9 mouse cellular contexts compared by ENCODE assay signal in genomic region chr1:74121821-74122576, GRCm38 (mm10). TPM values are rescaled to one million over a fixed set of nuclear protein-coding genes. Genes with fewer than 3 reads are reported as not detected.
DNase-seq lines count a peak whose midpoint lies in the region; ATAC-seq and TF ChIP-seq lines count a peak whose summit lies in the region.
"Had no signal": no experiment of that assay in that cellular context is flagged by ENCODE, and none has a peak within 500 bp of the region (broad histone marks: within the 10 kb centered on the region; RNA-seq: fewer than 3 reads in every experiment).

No protein-coding gene starts in this region.

- no peaks in the 10 kb centered on the region for H3K79me2 ChIP-seq in liver, adult 2 months (ENCODE audit: control insufficient read depth, insufficient read depth, low read length)

- H3K9ac ChIP-seq in liver, adult 2 months (ENCODE audit: low read depth, low read length) = no peak overlapping the region
- H3K9ac ChIP-seq in liver, embryonic 11.5 days (ENCODE audit: low read depth, low read length) = no peak overlapping the region
- H3K9ac ChIP-seq: limb, embryonic 13.5 days had no signal

- no peaks in the 10 kb centered on the region for H3K9me3 ChIP-seq in liver, embryonic 11.5 days (ENCODE audit: control insufficient read depth, low read length)
- no peaks in the 10 kb centered on the region for H3K9me3 ChIP-seq in hindbrain, embryonic 10.5 days
- H3K9me3 ChIP-seq: limb, embryonic 13.5 days had no signal

- H3K27ac ChIP-seq in liver, adult 2 months (replicated peaks; ENCODE audit: insufficient read depth, low read depth, low read length) = no peak overlapping the region
- H3K27ac ChIP-seq in liver, embryonic 11.5 days (ENCODE audit: low read depth, low read length) = no peak overlapping the region
- H3K27ac ChIP-seq in hindbrain, embryonic 10.5 days = peak overlapping the region; percentile 46; the same call in 1 of the 2 replicates
- H3K27ac ChIP-seq: limb, embryonic 13.5 days had no signal

- no peak overlapping the region for H3K4me3 ChIP-seq in liver, adult 2 months (ENCODE audit: insufficient read depth, low read depth, low read length)
- H3K4me3 ChIP-seq in liver, embryonic 11.5 days (ENCODE audit: low read depth, low read length) = no peak overlapping the region
- H3K4me3 ChIP-seq in hindbrain, embryonic 10.5 days = peak overlapping the region; percentile 68; the same call in 1 of the 2 replicates
- H3K4me3 ChIP-seq: limb, embryonic 13.5 days had no signal

- no peak overlapping the region for H3K4me2 ChIP-seq in liver, embryonic 11.5 days
- H3K4me2 ChIP-seq: limb, embryonic 13.5 days had no signal

- WGBS in liver, adult 2 months = 46% methylated on average over 9 of the region's 9 CpGs
- 49% methylated on average over 9 of the region's 9 CpGs for WGBS in liver, embryonic 11.5 days
- WGBS in hindbrain, embryonic 10.5 days = 54% methylated on average over 9 of the region's 9 CpGs

- DNase-seq in liver, adult 2 months (ENCODE audit: extremely low read depth, low read depth, low spot score) = peak; percentile 45
- DNase-seq in liver, embryonic 11.5 days (ENCODE audit: low spot score) = no peak
- DNase-seq in adrenal gland, postnatal 36 days = peak; percentile 74 to 85
- no peak for DNase-seq in hindbrain, embryonic 10.5 days (ENCODE audit: low spot score)
- DNase-seq in lung, adult 18-20 months = peak; percentile 80 to 86
- peak; percentile 45 to 52 for DNase-seq in right cerebral cortex, postnatal 36 days (ENCODE audit: low spot score in 2 of 2)
- no peak for DNase-seq in embryo, embryonic 11 days

- no peak for TF ChIP-seq POLR2A in liver, adult 2 months (IDR thresholded peaks at IDR 0.05; ENCODE audit: extremely low read depth, insufficient read depth, low read length)

- H3K36me3 ChIP-seq in liver, adult 2 months (ENCODE audit: control insufficient read depth, insufficient read depth, low read length) = no peaks in the 10 kb centered on the region
- no peaks in the 10 kb centered on the region for H3K36me3 ChIP-seq in liver, embryonic 11.5 days (ENCODE audit: control insufficient read depth, insufficient read depth, low read length)
- H3K36me3 ChIP-seq in hindbrain, embryonic 10.5 days = no peaks in the 10 kb centered on the region
- H3K36me3 ChIP-seq: limb, embryonic 13.5 days had no signal

- no peak for ATAC-seq in liver, embryonic 11.5 days (replicated peaks; ENCODE audit: low FRiP score)
- ATAC-seq in granulocyte monocyte progenitor cell, adult 5-6 weeks (replicated peaks; ENCODE audit: poor library complexity, severe bottlenecking) = no peak

- TF ChIP-seq CTCF in liver, adult 2 months (IDR thresholded peaks at IDR 0.05; ENCODE audit: low read depth, low read length) = no peak

- H3K27me3 ChIP-seq in liver, adult 2 months (ENCODE audit: control insufficient read depth, insufficient read depth, low read length) = no peaks in the 10 kb centered on the region
- H3K27me3 ChIP-seq in liver, embryonic 11.5 days (replicated peaks; ENCODE audit: control insufficient read depth, insufficient read depth, low read length) = peaks cover 38% of the 10 kb centered on the region
- peaks cover 65% of the 10 kb centered on the region for H3K27me3 ChIP-seq in hindbrain, embryonic 10.5 days (ENCODE audit: insufficient read depth, poor library complexity, severe bottlenecking)

- 0 out of 2 replicates have a peak, but pooled peaks cover 2% of the 10 kb centered on the region for H3K4me1 ChIP-seq in liver, adult 2 months (ENCODE audit: control insufficient read depth, insufficient read depth, low read length)
- peaks cover 6% of the 10 kb centered on the region; the same call in 1 of the 2 replicates for H3K4me1 ChIP-seq in liver, embryonic 11.5 days (replicated peaks; ENCODE audit: control insufficient read depth, insufficient read depth, low read length)
- peaks cover 44% of the 10 kb centered on the region for H3K4me1 ChIP-seq in hindbrain, embryonic 10.5 days (replicated peaks)

RNA-seq across cellular contexts. Expression of gene Tns1, which starts 2.2 kb away (rescaled TPM):
- 17.9 and 25.2 TPM in 2 replicates for total RNA-seq in liver, adult 2 months (2014; rRNA removed)
- 42.1 and 47.9 TPM in 2 replicates for polyA plus RNA-seq in liver, adult 2 months (2012; rRNA removed)
- 19.4 and 20.4 TPM in 2 replicates for polyA plus RNA-seq in liver, embryonic 11.5 days (2014; fragmentation: Nextera tagmentation; extraction: Ambion mirVana)
- 100 to 1,000 TPM; 404 to 411 TPM for total RNA-seq in adrenal gland, postnatal 36 days (2021)
- 15.1 and 15.3 TPM in 2 replicates for polyA plus RNA-seq in hindbrain, embryonic 10.5 days (2016; fragmentation: Nextera tagmentation; extraction: Ambion mirVana)
- total RNA-seq in granulocyte monocyte progenitor cell, adult 5-6 weeks (2014; fragmentation: Nextera tagmentation) = 10.9 and 29.0 TPM in 2 replicates
- total RNA-seq in granulocyte monocyte progenitor cell, adult 5-6 weeks (2017) = 3.0 and 4.7 TPM in 2 replicates

RNA-seq across cellular contexts. Expression of gene Rufy4, which starts 3.3 kb away (rescaled TPM):
- total RNA-seq in liver, adult 2 months (2014; rRNA removed) = 0.20 and 0.37 TPM in 2 replicates
- polyA plus RNA-seq in liver, adult 2 months (2012; rRNA removed) = 0.09 and 0.32 TPM in 2 replicates
- polyA plus RNA-seq in liver, embryonic 11.5 days (2014; fragmentation: Nextera tagmentation; extraction: Ambion mirVana) = 0.17 and 0.34 TPM in 2 replicates
- 1 to 10 TPM; 1.2 to 2.0 TPM for total RNA-seq in adrenal gland, postnatal 36 days (2021)
- 0.31 and 0.37 TPM in 2 replicates for polyA plus RNA-seq in hindbrain, embryonic 10.5 days (2016; fragmentation: Nextera tagmentation; extraction: Ambion mirVana)
- 1.4 and 2.0 TPM in 2 replicates for total RNA-seq in granulocyte monocyte progenitor cell, adult 5-6 weeks (2014; fragmentation: Nextera tagmentation)
- 0.30 TPM in 1 of 2 replicates, not detected in the other for total RNA-seq in granulocyte monocyte progenitor cell, adult 5-6 weeks (2017)

RNA-seq across cellular contexts. Expression of gene Cxcr2, which starts 31.8 kb away (rescaled TPM):
- total RNA-seq in liver, adult 2 months (2014; rRNA removed) = 0.07 TPM in 1 of 2 replicates, not detected in the other
- 0.13 and 0.15 TPM in 2 replicates for polyA plus RNA-seq in liver, adult 2 months (2012; rRNA removed)
- 0.47 and 0.70 TPM in 2 replicates for polyA plus RNA-seq in liver, embryonic 11.5 days (2014; fragmentation: Nextera tagmentation; extraction: Ambion mirVana)
- under 1 TPM in 1 of 2 experiments, not detected in 1; 0.23 TPM for total RNA-seq in adrenal gland, postnatal 36 days (2021)
- 0.11 and 0.18 TPM in 2 replicates for polyA plus RNA-seq in hindbrain, embryonic 10.5 days (2016; fragmentation: Nextera tagmentation; extraction: Ambion mirVana)
- 7.9 and 8.7 TPM in 2 replicates for total RNA-seq in granulocyte monocyte progenitor cell, adult 5-6 weeks (2014; fragmentation: Nextera tagmentation)
- total RNA-seq in granulocyte monocyte progenitor cell, adult 5-6 weeks (2017) = 9.4 and 10.3 TPM in 2 replicates

Comparison
In these comparisons a context has a peak if more than half of its experiments do, and no peak if none do; other contexts are left out.
1. DNase-seq: peak in liver, adult 2 months (single experiment), adrenal gland, postnatal 36 days (2 of 2), lung, adult 18-20 months (2 of 2) and right cerebral cortex, postnatal 36 days (2 of 2); none in liver, embryonic 11.5 days (single experiment), hindbrain, embryonic 10.5 days (single experiment) and embryo, embryonic 11 days (single experiment).
2. RNA of gene Tns1, which starts 2.2 kb away (total RNA-seq): 404 to 411 TPM in adrenal gland, postnatal 36 days; 3.0 to 29.0 TPM in granulocyte monocyte progenitor cell, adult 5-6 weeks and 17.9 to 25.2 TPM in liver, adult 2 months; every median in the first group is over 10 times any median in the second.